Mouse (Mus musculus) kidney, postnatal 14 days (tissue): Measurements from ENCODE around the gene Clptm1.
A peak's percentile ranks its signal among the peaks of the same experiment; 100 is the strongest.

Source experiments
- DNase-seq: peaks from one replicate; pipeline ENCODE4 v3.0.0; 2022; ENCODE audit warnings: mixed read lengths

The Clptm1 gene

GRCm38 (mm10) chr7:19664955-19665841, at the start of gene Clptm1:
Gene Clptm1, minus strand, starts transcription at chr7:19665033.
- DNase-seq = peak; percentile 98

GRCm38 (mm10) chr7:19713598-19713997, 48.8 kb upstream of the Clptm1 start:
- no peak for DNase-seq

- no peak for DNase-seq
Observed at GRCm38 (mm10) chr7:19713196-19713595, 48.4 kb upstream of the Clptm1 start.

GRCm38 (mm10) chr7:19712414-19712813, 47.6 kb upstream of the Clptm1 start:
- no peak for DNase-seq

GRCm38 (mm10) chr7:19710650-19711049, 45.8 kb upstream of the Clptm1 start:
- no peak for DNase-seq

- DNase-seq = no peak
Observed at GRCm38 (mm10) chr7:19705271-19705670, 40.4 kb upstream of the Clptm1 start.

- DNase-seq = no peak
Observed at GRCm38 (mm10) chr7:19704475-19704874, 39.6 kb upstream of the Clptm1 start.

GRCm38 (mm10) chr7:19702859-19703555, 38.2 kb upstream of the Clptm1 start:
- DNase-seq = no peak

GRCm38 (mm10) chr7:19701069-19701761, 36.4 kb upstream of the Clptm1 start:
- DNase-seq = peak; percentile 89

- no peak for DNase-seq
Observed at GRCm38 (mm10) chr7:19700299-19701068, 35.7 kb upstream of the Clptm1 start.

- DNase-seq = no peak
Observed at GRCm38 (mm10) chr7:19699827-19700148, 35.0 kb upstream of the Clptm1 start.

GRCm38 (mm10) chr7:19698907-19699826, 34.3 kb upstream of the Clptm1 start, which contains the start of gene Apoe:
Gene Apoe, minus strand, starts transcription at chr7:19699188.
- DNase-seq = peak; percentile 79

- peak; percentile 63 for DNase-seq
Observed at GRCm38 (mm10) chr7:19697949-19698906, 33.4 kb upstream of the Clptm1 start.

- DNase-seq = no peak
Observed at GRCm38 (mm10) chr7:19696336-19696873, 31.6 kb upstream of the Clptm1 start.

GRCm38 (mm10) chr7:19695881-19696280, 31.0 kb upstream of the Clptm1 start:
- DNase-seq = no peak

- DNase-seq = no peak
Observed at GRCm38 (mm10) chr7:19695213-19695594, 30.4 kb upstream of the Clptm1 start.

- no peak for DNase-seq
Observed at GRCm38 (mm10) chr7:19694336-19695212, 29.7 kb upstream of the Clptm1 start.

GRCm38 (mm10) chr7:19693421-19693820, 28.6 kb upstream of the Clptm1 start:
- DNase-seq = peak; percentile 60
